Mouse (Mus musculus): ENCODE measurements around the gene Uggt1. TPM values are rescaled to one million over a fixed set of nuclear protein-coding genes. Genes with fewer than 3 reads are reported as not detected.

Gene Uggt1
- polyA plus RNA-seq (2012): 0.18 and 0.27 TPM in 2 replicates

DNA sequence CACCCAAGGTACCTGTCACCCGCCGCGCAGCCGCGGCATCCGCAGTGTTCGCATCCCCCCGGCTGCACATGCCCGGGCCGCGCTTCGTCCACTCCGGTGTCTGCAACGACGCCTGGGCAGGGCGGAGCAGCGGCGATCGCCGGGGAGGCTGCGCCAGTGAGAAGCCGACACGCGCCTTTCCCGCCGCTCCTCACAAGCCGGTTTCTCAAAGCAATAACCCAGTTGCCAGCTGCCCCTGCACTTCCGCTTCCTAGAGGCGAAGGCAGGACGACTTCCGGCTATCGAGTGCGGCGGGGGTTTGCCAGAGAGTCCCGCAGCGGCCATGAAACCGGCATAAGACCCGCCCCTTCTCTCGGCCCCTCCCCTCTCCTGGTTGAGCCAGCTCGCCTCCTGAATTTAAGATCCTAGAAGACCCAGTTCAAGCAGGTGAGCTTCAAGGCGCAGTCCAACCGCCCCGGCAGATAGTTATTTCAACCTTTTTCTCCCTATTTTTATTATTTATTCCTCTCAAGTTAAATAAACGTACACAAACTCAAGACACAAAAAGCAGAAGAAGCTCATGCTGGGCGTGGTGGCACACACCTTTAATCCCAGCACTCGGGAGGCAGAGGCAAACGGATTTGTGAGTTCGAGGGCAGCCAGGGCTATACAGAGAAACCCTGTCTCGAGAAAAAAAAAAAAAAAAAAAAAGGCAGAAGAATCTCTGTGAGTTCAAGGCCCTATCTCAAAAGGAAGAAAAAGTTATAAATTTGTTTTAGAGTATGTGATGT, at the start of gene Uggt1:
Uggt1 (minus strand) TSS at position 663 of the 770 bp plus-strand sequence.
- peaks cover 39% of the 10 kb centered on the region for H3K4me1 ChIP-seq (ENCODE audit: control insufficient read depth)
- no peaks in the 10 kb centered on the region for H3K9me3 ChIP-seq (ENCODE audit: control insufficient read depth, low read length)
- H3K27me3 ChIP-seq (ENCODE audit: control insufficient read depth): no peaks in the 10 kb centered on the region
- TF ChIP-seq GATA1 (IDR thresholded peaks at IDR 0.05; ENCODE audit: low read length): no peak
- TF ChIP-seq TAL1 (IDR thresholded peaks at IDR 0.05; ENCODE audit: low read length): no peak
- peak within 1 kb of the TSS; percentile 79 for H3K4me3 ChIP-seq (replicated peaks)
- H3K36me3 ChIP-seq (ENCODE audit: control insufficient read depth): peaks cover 7% of the 10 kb centered on the region

DNA sequence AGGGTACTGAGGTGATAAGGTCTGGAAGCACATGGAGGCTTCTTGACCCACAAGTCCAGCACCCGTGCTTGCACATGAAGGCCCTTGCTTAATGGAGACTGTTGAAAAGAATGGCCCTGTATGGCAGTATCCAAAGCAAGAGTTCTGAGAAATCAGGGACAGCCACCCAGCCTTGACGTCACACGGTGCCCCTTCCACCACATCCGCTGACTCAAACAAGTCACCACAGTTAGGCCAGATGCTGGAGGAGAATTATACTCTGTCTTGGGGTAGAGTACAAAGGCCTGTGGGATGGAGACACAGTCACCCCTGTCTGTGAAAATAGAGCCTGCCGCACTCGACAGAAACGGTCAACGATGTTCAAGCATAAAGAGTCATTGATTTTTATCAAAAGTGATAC, 49.0 kb upstream of the Uggt1 start:
- no peaks in the 10 kb centered on the region for H3K9me3 ChIP-seq (ENCODE audit: control insufficient read depth, low read length)
- no peak for TF ChIP-seq GATA1 (IDR thresholded peaks at IDR 0.05; ENCODE audit: low read length)
- no peak for TF ChIP-seq TAL1 (IDR thresholded peaks at IDR 0.05; ENCODE audit: low read length)
- H3K4me1 ChIP-seq (ENCODE audit: control insufficient read depth): no peaks in the 10 kb centered on the region
- H3K36me3 ChIP-seq (ENCODE audit: control insufficient read depth): no peaks in the 10 kb centered on the region
- no peak overlapping the region for H3K4me3 ChIP-seq (replicated peaks)
- H3K27me3 ChIP-seq (ENCODE audit: control insufficient read depth): peaks cover 33% of the 10 kb centered on the region

DNA sequence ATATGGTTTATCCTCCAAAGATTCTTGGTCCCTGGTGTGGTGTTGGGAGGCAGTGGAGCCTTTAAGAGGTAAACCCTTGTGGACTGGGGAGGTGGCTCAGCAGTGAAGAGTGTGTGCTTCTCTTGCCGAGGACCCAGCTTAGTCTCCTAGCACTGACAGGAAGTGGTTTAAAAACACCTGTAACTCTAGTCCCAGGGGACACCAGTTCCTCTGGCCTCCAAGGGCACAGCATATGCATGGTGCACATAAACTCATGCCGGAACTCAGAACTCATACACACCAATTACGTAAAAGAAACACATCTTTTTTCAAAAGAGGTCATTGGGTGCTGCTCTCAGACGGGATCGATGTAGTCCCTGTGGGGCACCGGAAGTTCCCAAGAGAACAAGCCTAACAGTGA, 37.3 kb upstream of the Uggt1 start:
- TF ChIP-seq TAL1 (IDR thresholded peaks at IDR 0.05; ENCODE audit: low read length): no peak
- TF ChIP-seq GATA1 (IDR thresholded peaks at IDR 0.05; ENCODE audit: low read length): no peak
- Histone ChIP-seq H3K4me1 (ENCODE audit: control insufficient read depth) (no peaks in the 10 kb centered on the region), H3K9me3 (ENCODE audit: control insufficient read depth, low read length) (no peaks in the 10 kb centered on the region), H3K36me3 (ENCODE audit: control insufficient read depth) (no peaks in the 10 kb centered on the region), H3K27me3 (ENCODE audit: control insufficient read depth) (no peaks in the 10 kb centered on the region), H3K4me3 (replicated peaks) (no peak overlapping the region)

DNA sequence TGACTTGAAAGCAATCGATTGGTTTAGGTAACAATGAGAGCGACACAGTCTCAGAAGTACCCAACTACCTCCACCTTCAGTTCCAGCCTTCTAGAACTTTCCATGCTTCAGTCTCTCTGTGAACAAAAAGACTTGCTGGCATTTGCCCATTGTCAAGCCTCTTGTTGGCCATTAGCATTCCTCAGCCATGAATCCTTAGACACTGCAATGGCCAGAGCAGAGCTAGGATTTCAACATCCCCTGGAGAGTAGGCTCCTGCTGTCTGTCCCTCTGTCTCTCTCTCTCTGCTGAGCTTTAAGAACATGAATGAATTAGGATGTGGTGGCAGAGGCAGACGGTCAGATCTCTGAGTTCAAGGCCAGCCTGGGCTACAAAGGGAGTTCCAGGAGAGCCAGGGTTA, 36.4 kb upstream of the Uggt1 start:
- no peaks in the 10 kb centered on the region for H3K36me3 ChIP-seq (ENCODE audit: control insufficient read depth)
- TF ChIP-seq GATA1 (IDR thresholded peaks at IDR 0.05; ENCODE audit: low read length) (no peak), TAL1 (IDR thresholded peaks at IDR 0.05; ENCODE audit: low read length) (no peak)
- H3K4me3 ChIP-seq (replicated peaks): no peak overlapping the region
- H3K4me1 ChIP-seq (ENCODE audit: control insufficient read depth): peaks cover 6% of the 10 kb centered on the region
- no peaks in the 10 kb centered on the region for H3K27me3 ChIP-seq (ENCODE audit: control insufficient read depth)
- H3K9me3 ChIP-seq (ENCODE audit: control insufficient read depth, low read length): no peaks in the 10 kb centered on the region

DNA sequence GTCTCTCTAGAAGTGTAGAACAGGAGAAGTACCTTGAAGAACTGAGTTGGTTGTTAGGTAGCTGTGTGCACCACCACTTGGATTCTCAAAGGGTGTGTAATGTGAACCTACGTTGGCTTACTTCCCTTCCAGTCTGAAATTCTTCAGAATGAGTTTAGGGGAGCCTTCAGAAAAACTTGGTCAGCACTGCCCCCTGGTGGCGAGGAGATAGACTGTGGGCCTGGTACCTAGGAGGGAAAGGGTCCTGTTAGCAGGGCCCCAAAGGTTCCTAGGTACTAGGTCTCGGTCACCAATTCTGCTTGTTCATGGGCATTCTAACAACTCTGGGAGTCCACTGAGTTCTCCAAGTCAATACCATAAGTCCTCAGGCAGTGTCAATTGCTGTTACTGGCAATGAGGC, 34.7 kb upstream of the Uggt1 start:
- Histone ChIP-seq H3K9me3 (ENCODE audit: control insufficient read depth, low read length) (no peaks in the 10 kb centered on the region), H3K4me1 (ENCODE audit: control insufficient read depth) (peaks cover 23% of the 10 kb centered on the region), H3K36me3 (ENCODE audit: control insufficient read depth) (no peaks in the 10 kb centered on the region), H3K4me3 (replicated peaks) (no peak overlapping the region), H3K27me3 (ENCODE audit: control insufficient read depth) (no peaks in the 10 kb centered on the region)
- no peak for TF ChIP-seq TAL1 (IDR thresholded peaks at IDR 0.05; ENCODE audit: low read length)
- no peak for TF ChIP-seq GATA1 (IDR thresholded peaks at IDR 0.05; ENCODE audit: low read length)

DNA sequence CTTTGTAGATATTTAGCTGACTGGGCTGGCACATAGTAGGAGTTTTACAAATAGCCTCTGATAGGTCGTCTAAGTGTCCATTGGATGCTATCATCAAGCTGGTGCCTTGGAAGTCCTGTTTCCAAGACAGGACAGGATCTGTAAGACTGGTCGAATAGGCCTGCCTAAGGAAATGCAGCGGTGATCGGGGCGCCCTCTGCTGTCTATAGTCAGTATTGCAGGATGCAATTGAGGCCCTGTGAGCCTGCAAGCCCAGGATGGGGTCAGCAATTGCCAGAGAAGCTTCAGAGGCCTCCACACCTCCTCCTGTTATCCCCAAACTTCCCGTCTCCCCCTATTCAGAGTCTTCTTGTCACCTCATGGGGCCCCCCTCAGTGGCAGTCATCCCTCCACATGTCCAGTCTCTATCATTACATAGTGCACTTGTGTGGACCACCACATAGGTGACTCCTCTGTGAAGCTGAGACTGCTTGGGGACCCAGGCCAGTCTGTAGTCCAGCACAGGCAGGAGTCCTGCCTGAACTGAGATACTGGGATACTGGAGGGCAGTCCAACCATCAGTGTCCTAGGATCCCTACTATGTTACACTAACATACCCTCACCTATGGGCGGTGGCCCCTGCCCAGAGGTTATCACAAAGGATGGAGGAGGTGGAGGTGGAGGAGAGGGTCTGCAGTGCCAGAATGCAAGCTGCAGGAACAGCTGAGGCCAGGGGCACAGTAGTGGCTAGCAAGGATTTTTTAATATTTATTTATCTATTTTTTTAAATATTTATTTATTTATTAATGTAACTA, 32.9 kb upstream of the Uggt1 start:
- H3K4me1 ChIP-seq (ENCODE audit: control insufficient read depth): peaks cover 36% of the 10 kb centered on the region
- no peaks in the 10 kb centered on the region for H3K27me3 ChIP-seq (ENCODE audit: control insufficient read depth)
- no peaks in the 10 kb centered on the region for H3K9me3 ChIP-seq (ENCODE audit: control insufficient read depth, low read length)
- no peaks in the 10 kb centered on the region for H3K36me3 ChIP-seq (ENCODE audit: control insufficient read depth)
- TF ChIP-seq TAL1 (IDR thresholded peaks at IDR 0.05; ENCODE audit: low read length): no peak
- TF ChIP-seq GATA1 (IDR thresholded peaks at IDR 0.05; ENCODE audit: low read length): no peak
- no peak overlapping the region for H3K4me3 ChIP-seq (replicated peaks)

DNA sequence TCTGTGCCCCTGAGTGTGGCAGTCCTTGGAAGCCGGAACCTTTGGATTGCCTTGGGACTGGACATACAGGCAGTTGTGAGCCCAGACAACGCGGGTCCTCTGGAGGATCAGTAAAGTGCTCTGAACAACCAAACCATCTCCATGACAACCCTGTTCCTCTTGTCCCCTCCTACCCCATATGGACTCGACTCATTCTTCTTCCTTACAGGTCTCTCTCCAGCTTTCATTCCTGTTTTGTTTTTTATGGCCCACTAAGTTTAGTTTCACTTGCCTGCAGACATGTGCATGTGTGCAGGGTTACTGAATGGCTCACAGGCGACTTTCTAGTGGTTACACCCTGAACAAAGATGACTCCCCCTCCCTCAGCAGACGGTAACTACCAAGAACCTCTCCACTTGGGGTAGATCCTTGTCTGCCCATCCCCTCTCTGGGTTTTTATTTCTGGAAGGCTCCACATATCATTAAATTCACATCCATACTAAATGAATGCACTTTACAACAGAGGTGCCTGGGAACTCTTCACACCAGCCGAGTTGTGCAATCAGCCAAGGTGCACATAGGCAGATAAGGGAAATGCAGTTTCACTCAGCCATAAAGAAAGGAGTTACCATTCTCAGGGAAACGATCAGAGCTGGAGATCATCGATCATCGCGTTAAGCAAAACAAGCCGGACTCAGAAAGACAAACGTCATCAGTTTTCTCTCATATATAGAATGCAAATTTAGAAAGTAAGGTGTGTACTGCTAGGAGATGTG, 31.3 kb upstream of the Uggt1 start:
- Histone ChIP-seq H3K4me3 (replicated peaks) (no peak overlapping the region), H3K9me3 (ENCODE audit: control insufficient read depth, low read length) (no peaks in the 10 kb centered on the region), H3K27me3 (ENCODE audit: control insufficient read depth) (no peaks in the 10 kb centered on the region), H3K36me3 (ENCODE audit: control insufficient read depth) (no peaks in the 10 kb centered on the region), H3K4me1 (ENCODE audit: control insufficient read depth) (peaks cover 39% of the 10 kb centered on the region)
- TF ChIP-seq GATA1 (IDR thresholded peaks at IDR 0.05; ENCODE audit: low read length) (no peak), TAL1 (IDR thresholded peaks at IDR 0.05; ENCODE audit: low read length) (0 out of 3 replicates have a peak, but pooled peaks have one; percentile 6)

DNA sequence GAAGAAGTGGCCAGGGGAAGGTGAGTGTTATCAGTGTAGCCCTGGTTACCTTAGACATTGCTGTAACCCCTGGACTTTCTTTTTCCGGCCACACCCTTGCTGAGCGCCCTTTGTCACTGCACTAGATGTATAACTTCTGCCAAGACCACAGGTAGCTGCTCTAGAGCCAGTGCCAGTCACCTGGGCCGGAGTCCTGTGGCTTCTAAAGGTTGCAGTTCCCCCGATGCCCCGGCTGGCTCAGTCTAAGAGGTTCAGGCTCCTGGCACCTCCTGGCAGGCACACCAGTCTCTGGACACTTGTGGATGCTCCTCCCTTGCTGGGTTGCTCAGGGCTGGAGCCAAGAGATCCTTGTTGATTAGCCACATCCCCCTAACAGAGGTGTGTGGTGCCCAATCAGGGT, 29.9 kb upstream of the Uggt1 start, which contains the start of gene Neurl3:
Neurl3 (minus strand) TSS at position 225 of the 400 bp plus-strand sequence.
- H3K4me3 ChIP-seq (replicated peaks): no peak within 1 kb of the TSS
- peaks cover 1% of the 10 kb centered on the region for H3K27me3 ChIP-seq (ENCODE audit: control insufficient read depth)
- no peak for TF ChIP-seq TAL1 (IDR thresholded peaks at IDR 0.05; ENCODE audit: low read length)
- TF ChIP-seq GATA1 (IDR thresholded peaks at IDR 0.05; ENCODE audit: low read length): no peak
- no peaks in the 10 kb centered on the region for H3K9me3 ChIP-seq (ENCODE audit: control insufficient read depth, low read length)
- H3K4me1 ChIP-seq (ENCODE audit: control insufficient read depth): peaks cover 39% of the 10 kb centered on the region
- H3K36me3 ChIP-seq (ENCODE audit: control insufficient read depth): no peaks in the 10 kb centered on the region
